Mouse (Mus musculus) inflammation-experienced regulatory T-cells, adult 6 months (primary cell): ENCODE results near the gene Ddi1. TPM values are rescaled to one million over a fixed set of nuclear protein-coding genes. Genes with fewer than 3 reads are reported as not detected.
"Not testable (repeated sequence)": the region's sequence is repeated elsewhere in the genome, so short reads cannot be mapped to it uniquely, and the experiment has no call there.

Experiments used
- ATAC-seq: one replicate; pipeline ENCODE4 v1.8.0; 2017
- polyA plus RNA-seq, 3 experiments: library from polyadenylated mRNA; unstranded; fragments of 100-300 nt; shearing (Covaris generic); gene quantifications; one replicate each; pipeline ENCODE4 v1.2.1; 2017

The Ddi1 gene
- under 1 TPM in 1 of 3 experiments, not detected in 2; 0.08 TPM for polyA plus RNA-seq

DNA sequence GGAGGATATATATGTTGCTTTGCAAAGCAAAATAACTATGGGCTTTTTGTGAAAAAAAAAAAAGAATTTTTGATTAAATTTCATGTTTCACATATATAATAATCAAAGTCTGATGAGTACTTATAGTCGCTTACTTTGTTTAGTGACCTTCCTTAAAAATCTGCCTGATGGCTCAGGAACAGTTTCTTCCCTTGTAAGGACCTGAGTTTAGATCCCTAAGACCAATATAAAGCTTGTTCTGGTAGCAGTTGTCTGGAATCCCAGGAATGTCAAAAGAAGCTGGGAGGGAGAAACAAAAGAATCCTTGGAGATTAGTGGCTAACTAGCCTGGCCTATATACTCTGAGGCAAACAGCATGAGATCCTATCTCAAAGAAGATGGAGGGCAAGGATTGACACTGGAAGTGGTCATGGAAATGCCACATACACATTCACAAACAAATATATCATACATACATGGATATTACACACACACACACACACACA is at the start of gene Ddi1:
Gene Ddi1, minus strand, starts transcription at position 51 of the 485 bp plus-strand sequence.
- no peak for ATAC-seq

DNA sequence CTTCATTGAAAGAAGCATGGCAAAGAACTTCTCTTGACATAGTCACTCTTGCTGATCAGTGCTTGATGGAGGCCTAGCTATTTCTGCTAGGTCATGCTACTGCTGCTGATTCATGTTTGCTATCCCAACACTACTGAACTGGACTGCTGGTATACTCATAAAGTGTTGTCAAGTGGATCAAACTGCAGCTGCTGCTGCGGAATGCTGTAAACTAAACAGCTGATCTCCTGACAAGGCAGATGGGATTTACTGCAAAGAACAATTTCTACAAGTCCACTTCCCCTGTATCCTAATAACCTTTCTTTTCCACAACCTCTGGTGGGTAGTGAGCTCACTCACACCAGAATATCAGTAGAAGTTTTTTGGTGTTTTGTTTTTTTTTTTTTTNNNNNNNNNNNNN is 47.5 kb upstream of the Ddi1 start:
- ATAC-seq, result no peak

DNA sequence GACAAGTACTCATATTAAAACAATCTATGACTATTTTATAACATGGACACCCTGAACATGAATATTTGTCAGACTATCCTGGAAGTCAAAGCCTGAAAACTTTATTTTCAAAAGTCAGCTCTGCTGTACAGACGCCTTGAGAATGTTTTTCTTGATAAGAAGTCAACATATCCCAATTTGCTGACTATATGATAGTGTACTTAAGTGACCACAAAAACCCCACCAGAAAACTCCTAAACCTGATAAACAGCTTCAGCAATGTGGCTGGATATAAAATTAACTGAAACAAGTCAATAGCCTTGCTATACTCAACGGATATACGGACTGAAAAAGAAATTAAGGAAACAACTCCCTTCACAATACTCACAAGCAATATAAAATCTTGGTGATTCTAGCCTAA is 36.2 kb upstream of the Ddi1 start:
- no peak for ATAC-seq

DNA sequence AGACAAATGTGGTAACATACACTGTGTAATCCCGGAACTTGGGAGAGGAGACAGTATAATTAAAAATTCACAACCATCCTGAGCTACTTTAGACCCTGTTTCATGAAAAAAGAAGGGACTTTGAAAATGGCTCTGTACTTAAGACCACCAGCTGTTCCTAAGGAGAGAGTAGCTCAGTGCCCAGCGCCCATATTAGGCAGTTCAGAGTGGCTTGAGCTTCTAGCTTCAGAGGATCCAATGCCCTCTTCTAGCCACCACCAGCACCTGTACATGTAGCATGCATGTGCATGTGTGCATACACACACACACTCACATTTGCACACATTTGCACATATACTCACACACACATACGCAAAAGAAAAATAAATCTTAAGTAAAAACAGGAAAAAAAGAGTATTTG is 34.9 kb upstream of the Ddi1 start:
- ATAC-seq, result no peak

DNA sequence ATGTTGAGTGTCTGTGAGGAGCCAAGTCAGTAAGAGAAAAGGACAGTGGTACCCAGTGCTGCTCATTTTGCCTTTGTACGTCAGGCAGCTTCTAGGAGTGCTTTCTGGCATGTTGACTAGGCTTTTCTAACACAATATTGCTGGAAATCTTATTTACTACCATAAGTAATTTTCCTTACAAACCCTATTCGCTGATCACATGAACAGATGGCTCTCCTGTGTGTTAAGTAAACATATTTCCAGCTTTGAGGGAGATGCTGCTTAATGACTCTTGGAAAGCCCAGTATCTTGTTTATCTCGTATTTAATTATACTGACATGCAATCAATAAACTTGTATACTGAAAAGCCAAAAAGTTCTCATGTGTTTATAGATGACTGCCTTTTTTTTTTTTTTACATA is 32.4 kb upstream of the Ddi1 start:
- ATAC-seq, result no peak

DNA sequence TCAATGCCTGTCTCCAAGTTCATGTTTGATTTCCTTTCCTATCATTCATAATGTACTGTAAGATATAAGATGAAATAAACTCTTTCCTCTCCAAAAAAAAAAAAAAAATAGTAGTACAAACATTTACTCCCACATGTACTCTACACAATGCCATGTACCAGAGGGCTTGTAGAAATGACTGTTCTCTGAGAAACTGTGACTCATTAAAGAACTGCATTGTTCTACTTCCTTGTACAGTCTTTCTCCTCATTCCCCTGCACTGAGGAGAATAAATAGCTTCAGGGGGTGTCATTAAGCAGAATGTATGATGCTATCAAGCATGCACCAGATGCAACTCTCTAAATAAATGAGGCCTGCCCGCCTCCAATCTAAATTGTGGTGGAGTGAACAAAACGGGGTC is 28.9 kb upstream of the Ddi1 start:
- no peak for ATAC-seq

DNA sequence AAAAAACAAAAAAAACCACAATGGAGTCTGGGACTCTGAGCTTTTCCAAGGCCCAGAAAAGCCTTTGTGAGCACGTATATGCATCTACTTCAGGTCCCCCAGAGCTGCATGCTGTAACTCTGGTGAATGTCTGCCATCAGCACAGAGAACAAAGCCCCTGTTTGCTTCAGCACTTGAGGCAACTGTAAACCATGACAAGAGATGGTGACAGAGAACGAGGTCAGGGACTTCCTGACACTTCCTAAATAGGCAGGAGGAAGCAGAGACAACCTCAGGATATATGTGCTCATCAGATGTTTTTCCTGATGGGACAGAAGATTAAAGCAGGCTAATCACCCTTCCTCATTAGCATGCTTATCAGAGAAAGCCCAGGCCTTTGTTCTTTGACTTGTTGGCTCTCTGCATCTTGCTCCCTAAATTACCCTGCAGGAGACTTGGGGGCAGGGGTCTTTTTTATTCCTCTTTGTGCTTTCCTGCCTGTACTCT is 19.6 kb upstream of the Ddi1 start:
- no peak for ATAC-seq

DNA sequence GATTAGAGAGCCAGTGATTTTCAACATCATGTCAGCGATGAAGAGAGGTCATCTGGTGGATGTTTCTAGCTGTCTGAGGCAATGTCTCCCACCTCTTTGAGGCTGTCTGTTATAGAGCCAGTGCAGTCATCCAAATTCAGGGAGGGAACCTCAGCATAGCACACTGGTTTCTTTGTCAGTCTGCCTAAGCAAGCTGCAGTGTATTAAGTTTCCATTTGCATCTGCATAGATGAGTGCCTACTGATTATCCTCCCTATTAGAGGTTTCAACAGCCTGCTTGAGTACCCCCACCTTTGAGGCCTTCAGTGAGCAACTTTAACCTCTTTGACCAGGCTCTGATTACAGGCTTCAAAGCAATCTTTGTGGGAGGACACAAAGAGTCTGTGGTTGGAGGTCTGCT is 17.1 kb upstream of the Ddi1 start:
- no peak for ATAC-seq

DNA sequence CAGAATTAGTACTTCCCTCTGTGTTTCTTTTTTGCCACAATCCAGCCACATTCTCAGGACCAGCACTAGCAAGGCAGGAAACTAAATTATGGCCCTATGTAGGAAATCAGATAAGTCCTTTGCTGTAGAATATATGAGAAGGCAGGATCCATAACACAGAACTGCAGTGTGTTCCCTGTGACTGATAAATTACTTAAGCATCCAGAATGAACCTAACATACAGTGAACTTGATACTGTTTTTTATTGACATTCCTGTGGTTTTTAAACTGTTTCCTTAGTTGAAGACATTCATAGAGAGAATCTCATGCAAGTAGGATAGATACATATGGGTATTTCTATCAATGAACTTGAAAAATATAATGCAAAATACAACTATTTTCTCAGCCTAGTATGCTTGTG is 7.9 kb upstream of the Ddi1 start:
- no peak for ATAC-seq

DNA sequence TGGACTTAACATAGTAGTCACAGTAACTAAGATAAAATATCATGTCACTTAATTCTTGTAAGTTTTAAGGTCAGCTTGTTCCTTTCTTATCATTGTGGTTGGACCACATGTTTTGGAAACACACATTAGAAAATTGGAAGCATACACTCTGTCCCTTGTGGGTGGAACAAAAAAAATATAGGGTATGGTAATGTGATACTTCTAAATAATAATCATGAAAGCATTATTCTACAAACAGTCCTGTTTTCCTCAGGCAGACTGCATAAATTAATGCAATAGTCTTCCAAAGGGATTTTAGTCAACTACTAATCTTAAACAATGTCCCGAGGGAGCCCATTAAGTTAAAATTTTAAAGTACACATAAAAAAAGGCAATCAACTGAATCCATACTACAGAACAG is 6.7 kb upstream of the Ddi1 start:
- ATAC-seq, result no peak

DNA sequence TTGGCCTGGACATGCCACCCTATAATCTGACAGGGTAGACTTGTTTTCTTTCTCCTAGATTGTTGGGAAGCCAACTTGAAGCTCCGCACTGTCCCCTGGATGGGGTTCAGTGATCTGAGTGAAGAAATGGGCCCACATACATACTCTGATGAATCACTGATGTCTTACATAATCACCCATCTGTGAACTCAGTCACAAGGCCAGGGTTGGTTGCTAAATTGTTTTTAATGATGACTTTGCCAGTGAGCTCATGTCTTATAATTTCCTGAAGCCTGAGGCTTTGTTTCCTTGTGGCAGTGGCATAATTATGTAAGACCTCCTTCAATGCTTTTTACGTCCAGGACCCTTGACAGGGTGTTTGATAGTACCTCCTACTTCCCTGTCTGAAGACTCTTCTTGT is 4.8 kb downstream of the Ddi1 start:
- ATAC-seq, result no peak

DNA sequence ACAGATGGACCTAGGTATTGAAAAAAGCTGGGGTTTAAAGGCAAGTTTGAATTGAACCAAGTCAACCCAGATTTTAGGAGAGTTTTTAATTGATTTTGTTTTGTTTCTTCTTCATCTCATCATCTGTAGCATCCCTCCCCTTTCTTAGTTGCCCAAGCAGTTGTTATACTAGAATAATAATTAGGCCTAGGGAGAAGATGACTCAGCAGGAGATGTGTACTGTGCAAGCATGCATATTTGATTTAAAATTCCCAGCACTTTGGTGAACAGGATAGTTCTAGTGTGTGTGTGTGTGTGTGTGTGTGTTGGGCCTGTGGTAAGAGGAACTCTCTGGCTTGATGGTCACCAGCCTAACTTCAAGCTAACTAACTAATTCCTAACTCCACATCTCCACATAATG is 12.6 kb downstream of the Ddi1 start:
- no peak for ATAC-seq

DNA sequence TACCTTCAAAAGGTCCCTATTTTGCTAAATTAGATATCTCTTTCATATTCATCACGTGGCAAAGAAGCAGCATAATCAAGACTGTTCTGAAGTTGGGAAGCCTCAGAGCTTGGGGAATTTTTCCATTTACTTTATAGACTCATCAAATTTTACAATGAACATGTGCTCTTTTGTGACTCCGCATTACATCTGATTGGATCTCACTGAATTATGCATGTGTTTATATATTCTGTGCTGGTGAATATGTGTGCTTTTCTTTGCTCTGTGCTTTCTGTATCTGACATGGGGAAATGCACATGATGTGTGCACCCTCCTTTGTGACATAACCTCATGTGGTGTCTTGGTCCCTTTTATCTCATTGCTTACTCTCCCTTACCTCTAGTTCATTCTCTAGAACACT is 17.7 kb downstream of the Ddi1 start:
- ATAC-seq, result no peak

DNA sequence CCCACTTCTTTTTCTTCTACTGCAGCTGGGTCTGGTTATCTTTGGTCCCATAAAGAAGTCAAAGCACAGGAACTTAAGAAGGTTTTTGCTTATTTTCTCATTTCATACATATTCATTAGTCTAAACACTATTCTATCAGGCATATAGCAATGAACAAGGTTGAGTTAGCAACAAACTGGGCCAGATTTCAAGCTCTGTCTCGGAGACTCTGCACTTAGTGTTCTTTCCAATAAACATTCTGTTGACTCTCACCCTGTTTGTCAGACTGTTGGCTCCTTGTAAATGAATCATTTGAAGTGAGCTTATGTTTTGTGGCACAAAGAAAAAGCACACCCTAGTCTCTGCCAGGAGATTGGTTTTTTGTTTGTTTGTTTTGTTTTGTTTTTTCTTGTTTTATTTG is 19.3 kb downstream of the Ddi1 start:
- ATAC-seq, result no peak

DNA sequence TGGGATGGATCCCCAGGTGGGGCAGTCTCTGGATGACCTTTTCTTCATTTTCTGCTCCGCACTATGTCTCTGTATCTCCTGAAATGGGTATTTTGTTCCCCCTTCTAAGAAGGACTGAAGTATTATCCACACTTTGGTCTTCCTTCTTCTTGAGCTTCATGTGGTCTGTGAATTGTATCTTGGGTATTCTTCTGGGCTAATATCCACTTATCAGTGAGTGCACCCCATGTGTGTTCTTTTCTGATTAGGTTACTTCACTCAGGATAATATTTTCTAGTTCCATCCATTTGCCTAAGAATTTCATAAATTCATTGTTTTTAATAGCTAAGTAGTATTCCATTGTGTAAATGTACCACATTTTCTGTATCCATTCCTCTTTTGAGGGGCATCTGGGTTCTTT is 33.7 kb downstream of the Ddi1 start:
- not testable (repeated sequence) for ATAC-seq

DNA sequence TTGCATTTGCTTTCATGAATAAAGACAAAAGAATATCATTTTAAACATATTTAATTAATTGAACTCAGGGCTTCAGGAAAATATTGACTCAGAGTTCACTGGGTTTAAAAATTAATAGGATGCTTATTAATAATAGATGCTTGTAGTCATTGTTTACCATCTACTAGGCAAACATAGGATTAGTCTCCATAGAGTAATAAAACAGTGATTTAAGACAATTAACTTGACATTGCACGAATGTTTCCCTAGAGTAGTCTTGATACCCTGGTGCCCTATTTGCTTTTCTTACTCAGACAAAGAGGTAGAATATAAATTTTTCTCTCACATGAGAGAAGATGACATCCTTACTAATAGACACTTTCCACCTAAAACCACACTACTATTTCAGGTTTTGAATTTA is 52.1 kb downstream of the Ddi1 start:
- ATAC-seq, result no peak

DNA sequence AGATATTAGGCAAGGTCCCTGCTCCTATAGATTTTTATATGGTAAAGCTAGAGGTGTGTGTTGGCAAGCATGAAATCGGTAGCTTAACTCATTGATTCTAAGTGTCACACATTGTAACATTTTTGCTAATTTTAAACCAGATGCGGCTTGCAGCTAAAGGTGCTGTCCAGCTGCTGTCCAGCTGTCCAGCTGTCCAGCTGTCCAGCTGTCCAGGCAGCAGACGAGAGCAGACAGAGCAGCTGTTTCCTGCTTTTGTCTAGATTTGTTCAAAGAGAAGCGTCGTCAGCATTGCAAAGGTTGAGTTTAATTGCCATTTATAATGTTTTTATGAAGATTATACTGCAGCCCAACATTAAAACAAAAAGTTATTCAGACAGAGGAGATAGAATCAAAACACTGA is 56.8 kb downstream of the Ddi1 start:
- no peak for ATAC-seq

Other genes starting within 250 kb of the Ddi1 start
- not detected for gene Pdgfd, start 101.3 kb downstream of the Ddi1 start, polyA plus RNA-seq